Mouse (Mus musculus) E14TG2a.4 (cell line): ENCODE results near the gene Fkbp6.

ENCODE experiments used
- CTCF ChIP-seq: conservative IDR thresholded peaks from 2 replicates; pipeline ENCODE4 v1.5.1; 2014; ENCODE audit warnings: low read length
- NANOG ChIP-seq: IDR thresholded peaks from 2 replicates; pipeline ENCODE4 v1.6.1; 2014; ENCODE audit warnings: borderline replicate concordance, low read length, mixed read lengths

GRCm38 (mm10) chr5:135274663-135275396 lies 75.0 kb downstream of the Fkbp6 start:
- no peak for TF ChIP-seq CTCF
- TF ChIP-seq NANOG, result no peak
